Mouse (Mus musculus) liver, embryonic 14.5 days (tissue): Measurements from ENCODE around the gene C1rb.
"Not testable (repeated sequence)": the region's sequence is repeated elsewhere in the genome, so short reads cannot be mapped to it uniquely, and the experiment has no call there.

Experiments
- CTCF ChIP-seq: IDR thresholded peaks from 2 replicates; pipeline ENCODE4 v1.5.1; 2016; ENCODE audit warnings: antibody characterized with exemption, low read depth, control low read depth
- EP300 ChIP-seq: IDR thresholded peaks from 2 replicates; pipeline ENCODE4 v1.6.1; 2016; ENCODE audit warnings: antibody characterized with exemption, low read depth

DNA sequence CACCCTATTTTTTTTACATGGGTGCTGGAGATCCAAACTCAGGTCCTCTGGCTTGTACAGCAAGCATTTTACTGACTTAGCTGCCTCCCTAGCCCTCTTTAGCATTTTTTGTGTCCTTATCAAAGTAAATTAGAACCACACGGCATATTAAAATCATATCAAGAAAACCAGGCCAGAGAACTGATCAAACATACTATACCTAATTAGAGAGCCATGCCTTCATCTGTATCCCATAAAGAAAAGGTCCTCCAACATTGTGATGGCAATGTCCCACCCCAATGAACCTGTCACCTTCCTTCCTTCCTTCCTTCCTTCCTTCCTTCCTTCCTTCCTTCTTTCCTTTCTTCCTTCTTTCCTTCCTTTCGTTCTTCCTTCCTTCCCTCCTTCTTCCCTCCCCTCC, 14.1 kb upstream of the C1rb start:
- not testable (repeated sequence) for TF ChIP-seq EP300, CTCF
